Mouse (Mus musculus): ENCODE results near the gene Tcap. TPM values are rescaled to one million over a fixed set of nuclear protein-coding genes. Genes with fewer than 3 reads are reported as not detected.

Gene Tcap
- polyA plus RNA-seq, 1 experiment from 2014 or later: 0.44 TPM

GRCm38 (mm10) chr11:98373244-98373643, 10.4 kb upstream of the Tcap start:
- Histone ChIP-seq H3K4me3 (ENCODE audit: low read depth, low read length) (no peak overlapping the region), H3K27ac (ENCODE audit: low read depth, low read length) (no peak overlapping the region), H3K27me3 (replicated peaks; ENCODE audit: control insufficient read depth, insufficient read depth, low read length) (no peaks in the 10 kb centered on the region), H3K9ac (ENCODE audit: low read depth, low read length) (no peak overlapping the region), H3K4me1 (replicated peaks; ENCODE audit: control insufficient read depth, insufficient read depth, low read length) (no peaks in the 10 kb centered on the region), H3K36me3 (ENCODE audit: control insufficient read depth, insufficient read depth) (peaks cover 44% of the 10 kb centered on the region), H3K4me2 (replicated peaks; ENCODE audit: low read depth) (no peak overlapping the region), H3K9me3 (ENCODE audit: control insufficient read depth) (no peaks in the 10 kb centered on the region)
- no peak for ATAC-seq
- WGBS: 85% methylated on average over 6 of the region's 6 CpGs
- TF ChIP-seq CTCF (IDR thresholded peaks at IDR 0.05; ENCODE audit: low read depth): no peak

- H3K4me3 ChIP-seq (ENCODE audit: low read depth, low read length): no peak overlapping the region
- H3K27me3 ChIP-seq (replicated peaks; ENCODE audit: control insufficient read depth, insufficient read depth, low read length): no peaks in the 10 kb centered on the region
- TF ChIP-seq CTCF (IDR thresholded peaks at IDR 0.05; ENCODE audit: low read depth): no peak
- no peak overlapping the region for H3K4me2 ChIP-seq (replicated peaks; ENCODE audit: low read depth)
- no peak overlapping the region for H3K27ac ChIP-seq (ENCODE audit: low read depth, low read length)
- 89% methylated on average over 8 of the region's 8 CpGs for WGBS
- H3K9me3 ChIP-seq (ENCODE audit: control insufficient read depth): no peaks in the 10 kb centered on the region
- no peak for ATAC-seq
- H3K9ac ChIP-seq (ENCODE audit: low read depth, low read length): no peak overlapping the region
- H3K36me3 ChIP-seq (ENCODE audit: control insufficient read depth, insufficient read depth): peaks cover 55% of the 10 kb centered on the region
- no peaks in the 10 kb centered on the region for H3K4me1 ChIP-seq (replicated peaks; ENCODE audit: control insufficient read depth, insufficient read depth, low read length)
Observed at GRCm38 (mm10) chr11:98374266-98374665, 9.3 kb upstream of the Tcap start.

- no peak for ATAC-seq
- H3K9me3 ChIP-seq (ENCODE audit: control insufficient read depth): no peaks in the 10 kb centered on the region
- H3K4me2 ChIP-seq (replicated peaks; ENCODE audit: low read depth): no peak overlapping the region
- no peak overlapping the region; the same call in 1 of the 2 replicates for H3K27ac ChIP-seq (ENCODE audit: low read depth, low read length)
- H3K27me3 ChIP-seq (replicated peaks; ENCODE audit: control insufficient read depth, insufficient read depth, low read length): no peaks in the 10 kb centered on the region
- no peaks in the 10 kb centered on the region for H3K4me1 ChIP-seq (replicated peaks; ENCODE audit: control insufficient read depth, insufficient read depth, low read length)
- no peak overlapping the region for H3K4me3 ChIP-seq (ENCODE audit: low read depth, low read length)
- H3K9ac ChIP-seq (ENCODE audit: low read depth, low read length): no peak overlapping the region
- 78% methylated on average over 5 of the region's 5 CpGs for WGBS
- H3K36me3 ChIP-seq (ENCODE audit: control insufficient read depth, insufficient read depth): peaks cover 74% of the 10 kb centered on the region
- TF ChIP-seq CTCF (IDR thresholded peaks at IDR 0.05; ENCODE audit: low read depth): no peak
Observed at GRCm38 (mm10) chr11:98376756-98377155, 6.9 kb upstream of the Tcap start.

- no peak overlapping the region for H3K9ac ChIP-seq (ENCODE audit: low read depth, low read length)
Observed at GRCm38 (mm10) chr11:98377787-98378186, 5.8 kb upstream of the Tcap start.

GRCm38 (mm10) chr11:98379379-98379778, 4.2 kb upstream of the Tcap start:
- H3K9me3 ChIP-seq (ENCODE audit: control insufficient read depth): no peaks in the 10 kb centered on the region

More at GRCm38 (mm10) chr11:98377787-98378186, 5.8 kb upstream of the Tcap start:
- no peak for TF ChIP-seq CTCF (IDR thresholded peaks at IDR 0.05; ENCODE audit: low read depth)
- Histone ChIP-seq H3K4me2 (replicated peaks; ENCODE audit: low read depth) (no peak overlapping the region), H3K27ac (ENCODE audit: low read depth, low read length) (no peak overlapping the region), H3K4me3 (ENCODE audit: low read depth, low read length) (no peak overlapping the region), H3K27me3 (replicated peaks; ENCODE audit: control insufficient read depth, insufficient read depth, low read length) (no peaks in the 10 kb centered on the region), H3K36me3 (ENCODE audit: control insufficient read depth, insufficient read depth) (peaks cover 75% of the 10 kb centered on the region), H3K4me1 (replicated peaks; ENCODE audit: control insufficient read depth, insufficient read depth, low read length) (no peaks in the 10 kb centered on the region), H3K9me3 (ENCODE audit: control insufficient read depth) (no peaks in the 10 kb centered on the region)
- ATAC-seq: no peak
- WGBS: 77% methylated on average over 11 of the region's 11 CpGs

GRCm38 (mm10) chr11:98380106-98380505, 3.5 kb upstream of the Tcap start:
- Histone ChIP-seq H3K27ac (ENCODE audit: low read depth, low read length) (no peak overlapping the region), H3K9me3 (ENCODE audit: control insufficient read depth) (no peaks in the 10 kb centered on the region), H3K36me3 (ENCODE audit: control insufficient read depth, insufficient read depth) (peaks cover 62% of the 10 kb centered on the region), H3K4me1 (replicated peaks; ENCODE audit: control insufficient read depth, insufficient read depth, low read length) (no peaks in the 10 kb centered on the region), H3K9ac (ENCODE audit: low read depth, low read length) (no peak overlapping the region), H3K4me2 (replicated peaks; ENCODE audit: low read depth) (no peak overlapping the region), H3K27me3 (replicated peaks; ENCODE audit: control insufficient read depth, insufficient read depth, low read length) (no peaks in the 10 kb centered on the region), H3K4me3 (ENCODE audit: low read depth, low read length) (no peak overlapping the region)
- no peak for ATAC-seq
- TF ChIP-seq CTCF (IDR thresholded peaks at IDR 0.05; ENCODE audit: low read depth): no peak
- 72% methylated on average over 6 of the region's 6 CpGs for WGBS

More at GRCm38 (mm10) chr11:98379379-98379778, 4.2 kb upstream of the Tcap start:
- Histone ChIP-seq H3K27me3 (replicated peaks; ENCODE audit: control insufficient read depth, insufficient read depth, low read length) (no peaks in the 10 kb centered on the region), H3K36me3 (ENCODE audit: control insufficient read depth, insufficient read depth) (peaks cover 70% of the 10 kb centered on the region), H3K27ac (ENCODE audit: low read depth, low read length) (no peak overlapping the region), H3K4me3 (ENCODE audit: low read depth, low read length) (no peak overlapping the region), H3K4me2 (replicated peaks; ENCODE audit: low read depth) (no peak overlapping the region), H3K9ac (ENCODE audit: low read depth, low read length) (no peak overlapping the region), H3K4me1 (replicated peaks; ENCODE audit: control insufficient read depth, insufficient read depth, low read length) (no peaks in the 10 kb centered on the region)
- TF ChIP-seq CTCF (IDR thresholded peaks at IDR 0.05; ENCODE audit: low read depth): no peak
- 84% methylated on average over 7 of the region's 7 CpGs for WGBS
- no peak for ATAC-seq

GRCm38 (mm10) chr11:98381651-98382050, 2.0 kb upstream of the Tcap start:
- no peak for ATAC-seq
- Histone ChIP-seq H3K4me3 (ENCODE audit: low read depth, low read length) (no peak overlapping the region), H3K36me3 (ENCODE audit: control insufficient read depth, insufficient read depth) (peaks cover 47% of the 10 kb centered on the region), H3K9ac (ENCODE audit: low read depth, low read length) (no peak overlapping the region), H3K4me1 (replicated peaks; ENCODE audit: control insufficient read depth, insufficient read depth, low read length) (no peaks in the 10 kb centered on the region), H3K4me2 (replicated peaks; ENCODE audit: low read depth) (no peak overlapping the region), H3K9me3 (ENCODE audit: control insufficient read depth) (no peaks in the 10 kb centered on the region), H3K27ac (ENCODE audit: low read depth, low read length) (no peak overlapping the region), H3K27me3 (replicated peaks; ENCODE audit: control insufficient read depth, insufficient read depth, low read length) (0 out of 2 replicates have a peak, but pooled peaks cover 5% of the 10 kb centered on the region)
- WGBS: 89% methylated on average over 2 of the region's 2 CpGs
- no peak for TF ChIP-seq CTCF (IDR thresholded peaks at IDR 0.05; ENCODE audit: low read depth)
